Mouse (Mus musculus) adipocyte (in vitro differentiated cells): ENCODE data around the gene C1qtnf4.
"Not testable (repeated sequence)": the region's sequence is repeated elsewhere in the genome, so short reads cannot be mapped to it uniquely, and the experiment has no call there.

ENCODE experiments used
- DNase-seq: peaks from one replicate; pipeline ENCODE4 v3.0.0-alpha.2; 2016; ENCODE audit warnings: low spot score

Gene C1qtnf4

DNA sequence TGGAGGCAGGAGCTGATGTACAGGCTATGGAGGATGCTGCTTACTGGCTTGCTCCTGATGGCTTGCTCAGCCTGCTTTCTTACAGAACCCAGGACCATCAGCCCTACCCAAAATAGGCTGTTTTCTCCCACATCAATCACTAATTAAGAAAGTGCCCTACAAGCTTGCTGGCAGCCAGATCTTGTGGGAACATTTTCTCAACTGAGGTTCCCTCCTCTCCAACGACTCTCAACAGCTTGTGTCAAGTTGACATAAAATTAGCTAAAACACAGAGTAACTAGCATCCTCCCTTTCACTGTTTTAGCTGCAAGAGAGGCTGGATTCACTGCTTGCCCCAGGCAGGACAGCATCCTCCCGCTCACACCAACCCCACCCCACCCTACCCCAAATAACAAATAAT, 3.8 kb upstream of the C1qtnf4 start:
- no peak for DNase-seq

DNA sequence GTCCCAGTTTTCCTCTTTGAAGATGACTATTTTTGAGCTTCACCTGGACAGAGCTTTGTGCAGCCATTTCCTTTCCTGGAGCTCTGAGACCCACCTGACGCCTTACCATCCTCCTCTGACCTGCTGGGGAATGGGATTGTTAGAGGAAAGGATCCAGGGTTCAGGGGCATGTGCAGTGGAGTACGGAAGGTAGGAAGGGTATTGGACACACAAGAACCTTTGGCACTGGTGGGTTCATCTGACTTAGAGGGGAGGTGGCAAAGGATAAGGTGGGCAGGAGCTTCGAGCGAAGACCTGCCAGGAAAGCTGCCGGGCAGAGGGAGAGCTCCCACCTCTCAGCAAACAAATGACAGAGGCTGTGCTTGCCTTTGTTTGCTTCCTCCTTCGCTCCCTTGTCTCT, 776 bp downstream of the C1qtnf4 start:
- DNase-seq, result no peak

GRCm38 (mm10) chr2:90887627-90888026, 2.0 kb downstream of the C1qtnf4 start:
- DNase-seq, result peak; percentile 50

DNA sequence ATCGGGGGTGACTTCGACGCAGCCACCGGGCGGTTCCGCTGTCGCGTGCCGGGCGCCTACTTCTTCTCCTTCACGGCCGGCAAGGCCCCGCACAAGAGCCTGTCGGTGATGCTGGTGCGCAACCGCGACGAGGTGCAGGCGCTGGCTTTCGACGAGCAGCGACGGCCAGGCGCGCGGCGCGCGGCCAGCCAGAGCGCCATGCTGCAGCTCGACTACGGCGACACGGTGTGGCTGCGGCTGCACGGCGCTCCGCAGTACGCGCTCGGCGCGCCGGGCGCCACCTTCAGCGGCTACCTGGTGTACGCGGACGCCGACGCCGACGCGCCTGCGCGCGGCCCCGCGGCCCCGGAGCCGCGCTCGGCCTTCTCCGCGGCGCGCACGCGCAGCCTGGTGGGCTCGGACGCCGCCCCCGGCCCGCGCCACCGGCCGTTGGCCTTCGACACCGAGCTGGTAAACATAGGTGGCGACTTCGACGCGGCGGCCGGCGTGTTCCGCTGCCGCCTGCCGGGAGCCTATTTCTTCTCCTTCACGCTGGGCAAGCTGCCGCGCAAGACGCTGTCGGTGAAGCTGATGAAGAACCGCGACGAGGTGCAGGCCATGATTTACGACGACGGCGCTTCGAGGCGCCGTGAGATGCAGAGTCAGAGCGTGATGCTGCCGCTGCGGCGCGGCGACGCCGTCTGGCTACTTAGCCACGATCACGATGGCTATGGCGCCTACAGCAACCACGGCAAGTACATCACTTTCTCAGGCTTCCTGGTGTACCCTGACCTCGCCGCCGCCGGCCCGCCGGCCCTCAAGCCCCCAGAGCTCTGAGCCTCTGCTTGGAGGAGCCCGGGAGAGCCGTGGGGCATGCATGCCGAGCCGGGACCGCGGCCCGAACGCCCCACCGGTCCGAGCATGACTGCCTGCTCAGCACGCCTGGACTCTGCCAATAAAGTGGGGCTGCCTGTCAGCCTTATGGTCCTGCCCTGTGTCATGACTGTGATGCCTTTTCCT, 4.2 kb downstream of the C1qtnf4 start:
- no peak for DNase-seq

DNA sequence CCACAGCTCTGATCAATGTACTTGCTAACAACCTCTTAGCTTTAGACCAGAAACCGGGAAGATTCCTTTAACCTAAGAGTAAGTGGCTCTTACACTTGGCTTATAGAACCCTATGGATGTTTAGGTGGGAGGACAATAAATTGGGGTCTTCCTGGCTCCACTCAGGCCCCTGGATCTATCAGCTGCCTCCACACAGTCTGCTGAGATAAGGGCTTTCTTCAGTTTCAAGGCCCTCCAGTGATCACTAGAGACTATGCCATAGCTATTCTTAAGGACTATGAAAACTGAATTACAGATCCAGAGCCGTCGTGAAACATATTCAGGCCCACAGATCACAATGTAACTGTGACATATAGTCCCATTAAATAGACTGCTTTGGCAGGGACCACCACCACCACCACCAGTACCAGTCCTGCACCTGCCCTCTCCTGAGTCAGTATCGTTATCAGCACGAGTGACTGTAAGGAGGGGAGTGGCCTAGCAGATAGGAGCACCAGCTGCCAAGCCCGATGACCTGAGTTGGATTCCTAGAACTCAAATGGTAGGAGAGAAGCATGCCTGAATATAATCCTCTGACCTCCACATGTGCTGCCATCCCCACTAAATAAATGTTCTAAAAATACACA, 8.1 kb downstream of the C1qtnf4 start:
- DNase-seq, result no peak

GRCm38 (mm10) chr2:90894299-90894677, 8.6 kb downstream of the C1qtnf4 start:
- DNase-seq, result not testable (repeated sequence)

GRCm38 (mm10) chr2:90903398-90903797, 17.7 kb downstream of the C1qtnf4 start:
- no peak for DNase-seq

GRCm38 (mm10) chr2:90904076-90904855, 18.6 kb downstream of the C1qtnf4 start, which contains the start of the genes Kbtbd4 and Ndufs3:
TSS of gene Kbtbd4 (plus strand) at chr2:90904740.
TSS of gene Ndufs3 (minus strand) at chr2:90904827.
- peak; percentile 91 for DNase-seq

DNA sequence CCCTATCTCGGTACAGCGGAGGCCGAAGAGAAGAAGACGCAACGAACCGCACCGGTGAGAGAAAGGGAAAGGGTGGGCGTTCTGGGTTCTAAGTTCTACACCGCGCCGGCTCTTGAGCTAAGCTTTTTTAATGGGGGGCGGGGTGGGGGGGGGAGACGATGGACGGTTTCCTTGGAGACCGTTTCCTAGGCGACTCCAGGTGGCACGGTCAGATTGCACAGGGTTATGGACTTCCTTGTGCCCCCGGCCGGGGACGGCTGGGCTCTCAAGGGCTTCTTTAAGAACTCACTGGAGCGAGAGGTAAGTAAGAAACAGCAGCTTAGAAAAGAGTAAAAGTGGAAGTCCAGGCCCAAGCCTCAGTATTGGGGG, 19.2 kb downstream of the C1qtnf4 start:
- DNase-seq, result no peak

DNA sequence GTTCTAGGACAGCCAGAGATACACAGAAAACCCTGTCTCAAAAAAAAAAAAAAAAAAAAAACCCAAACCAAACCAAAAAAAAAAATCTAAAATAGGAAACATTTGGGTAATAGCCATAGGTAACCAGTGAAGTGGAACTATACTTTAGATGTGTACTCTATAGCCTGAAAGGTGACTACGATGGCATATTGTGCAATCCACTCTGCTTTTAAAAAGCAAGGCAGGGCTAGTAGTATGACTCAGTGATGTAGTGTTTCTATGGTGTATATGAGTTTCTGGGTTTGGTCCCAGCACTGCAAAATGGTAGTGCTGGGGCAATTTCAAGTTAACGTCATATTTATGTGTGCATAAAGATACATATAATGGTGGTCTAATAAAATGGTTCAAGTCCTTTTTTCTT, 21.1 kb downstream of the C1qtnf4 start:
- no peak for DNase-seq

GRCm38 (mm10) chr2:90910861-90911260, 25.2 kb downstream of the C1qtnf4 start:
- DNase-seq, result no peak

DNA sequence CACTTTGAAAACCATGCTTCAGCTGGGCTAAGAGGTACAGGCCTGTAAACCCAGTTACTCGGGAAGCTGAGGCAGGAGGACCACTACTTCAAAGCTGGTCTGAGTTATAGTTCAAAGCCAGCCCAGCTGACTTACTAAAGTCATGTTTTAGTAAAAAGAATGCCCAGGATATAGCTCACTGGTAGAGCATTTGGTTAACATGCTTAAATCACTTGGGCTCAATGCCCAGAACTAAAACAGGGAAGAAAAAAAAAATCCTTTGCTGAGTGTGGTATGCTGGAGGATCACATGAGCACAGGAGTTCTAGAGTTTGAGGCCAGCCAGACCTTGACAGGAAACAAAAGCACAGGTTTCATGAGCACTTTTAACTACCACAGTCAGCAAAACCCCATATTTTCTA, 26.0 kb downstream of the C1qtnf4 start:
- peak; percentile 47 for DNase-seq

DNA sequence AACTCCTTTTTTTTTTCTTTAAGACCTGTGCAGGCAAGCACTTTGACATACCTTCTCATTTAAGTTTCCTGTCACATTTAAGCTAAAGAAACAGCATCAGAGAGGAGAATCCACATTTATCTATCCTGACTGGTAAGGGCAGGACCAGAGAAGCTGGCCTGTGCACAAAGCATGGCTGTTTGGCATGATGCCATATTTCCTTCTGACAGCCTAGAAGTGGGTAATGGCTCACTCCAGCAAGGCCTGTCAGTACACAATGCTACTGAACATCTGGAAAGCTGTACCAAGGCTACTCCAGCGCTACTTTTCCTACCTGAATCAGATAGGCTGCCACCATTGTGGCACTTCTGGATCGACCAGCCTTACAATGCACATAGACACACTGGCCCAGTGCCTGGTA, 28.0 kb downstream of the C1qtnf4 start:
- peak; percentile 79 for DNase-seq

- no peak for DNase-seq
Observed at GRCm38 (mm10) chr2:90915516-90915915, 29.9 kb downstream of the C1qtnf4 start.

DNA sequence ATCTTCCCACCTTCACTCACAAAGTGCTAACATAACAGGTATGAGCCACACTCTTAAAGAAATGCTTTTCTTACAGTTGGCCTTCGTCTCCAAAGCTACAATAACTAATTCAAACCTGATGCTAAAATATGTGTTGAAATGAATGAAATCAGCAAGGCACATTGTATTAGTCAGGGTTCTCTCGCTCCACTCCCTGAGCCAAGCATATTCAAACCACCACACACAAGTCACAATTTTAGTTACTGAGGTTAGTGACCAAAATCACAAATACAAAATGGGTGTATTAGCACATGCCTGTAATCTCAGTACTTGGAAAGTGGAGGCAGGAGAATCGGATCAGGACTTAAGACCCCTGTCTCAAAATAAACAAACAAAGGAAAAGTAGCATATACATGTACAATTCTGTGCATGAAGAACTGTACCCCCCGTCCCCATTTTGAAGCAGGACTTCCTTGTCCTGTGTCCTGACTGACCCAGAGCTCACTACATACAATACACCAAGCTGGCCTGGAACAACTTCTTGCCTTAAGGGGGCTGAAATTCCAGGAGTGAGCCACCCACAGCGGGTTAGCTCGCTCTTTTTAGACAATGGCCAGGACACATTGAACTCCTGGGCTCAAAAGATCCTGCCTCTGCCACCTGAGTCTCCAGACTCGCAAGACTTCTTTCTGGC, 31.0 kb downstream of the C1qtnf4 start:
- peak; percentile 35 for DNase-seq

GRCm38 (mm10) chr2:90917233-90917998, 31.8 kb downstream of the C1qtnf4 start:
- DNase-seq, result peak; percentile 66

GRCm38 (mm10) chr2:90917999-90918698, 32.5 kb downstream of the C1qtnf4 start:
- DNase-seq, result no peak

DNA sequence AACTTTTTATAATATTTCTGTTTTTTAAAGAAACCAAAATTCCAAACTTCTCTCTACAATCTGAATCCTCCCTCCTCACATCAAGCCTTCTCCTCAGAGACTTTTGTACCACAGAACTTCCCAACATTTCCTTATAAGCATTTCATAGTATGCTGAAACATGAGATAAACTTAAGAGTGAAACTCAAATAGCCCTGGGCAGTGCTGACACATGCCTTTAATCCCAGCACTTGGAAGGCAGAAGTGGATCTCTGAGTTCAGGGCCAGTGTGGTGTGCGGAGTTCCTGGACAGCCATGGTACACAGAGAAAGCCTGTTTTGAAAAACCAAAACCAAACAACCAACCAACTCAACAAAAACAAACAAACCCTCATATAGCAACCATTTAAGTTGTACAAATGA, 35.5 kb downstream of the C1qtnf4 start:
- DNase-seq, result no peak

GRCm38 (mm10) chr2:90922636-90923035, 37.0 kb downstream of the C1qtnf4 start:
- DNase-seq, result no peak

GRCm38 (mm10) chr2:90928566-90928965, 42.9 kb downstream of the C1qtnf4 start:
- no peak for DNase-seq
